Mouse (Mus musculus) midbrain, embryonic 15.5 days (tissue): ENCODE data around the gene Cep164. TPM values are rescaled to one million over a fixed set of nuclear protein-coding genes. Genes with fewer than 3 reads are reported as not detected.
A peak's percentile ranks its signal among the peaks of the same experiment; 100 is the strongest.

ENCODE experiments used
- ATAC-seq: fragments of 200-750 bp; cut with Nextera tagmentation; replicated peaks from 2 replicates; pipeline ENCODE4 v1.8.0; 2017; ENCODE audit warnings: moderate TSS enrichment
- H3K27ac ChIP-seq: fragments of 300-500 bp; sonication (generic); 2 replicates; pipeline ENCODE4 v1.5.1; 2015; ENCODE audit warnings: mild to moderate bottlenecking, inconsistent platforms
- H3K27me3 ChIP-seq: fragments of 300-500 bp; sonication (generic); replicated peaks from 2 replicates; pipeline ENCODE4 v1.6.1; 2015; ENCODE audit warnings: inconsistent platforms
- H3K36me3 ChIP-seq: fragments of 300-500 bp; sonication (generic); replicated peaks from 2 replicates; pipeline ENCODE4 v1.6.1; 2015; ENCODE audit warnings: inconsistent platforms
- H3K4me1 ChIP-seq: fragments of 300-500 bp; sonication (generic); 2 replicates; pipeline ENCODE4 v1.6.1; 2015; ENCODE audit warnings: inconsistent platforms
- H3K4me2 ChIP-seq: fragments of 300-500 bp; sonication (generic); 2 replicates; pipeline ENCODE4 v1.6.1; 2015; ENCODE audit warnings: inconsistent platforms, mild to moderate bottlenecking, moderate library complexity
- H3K4me3 ChIP-seq: fragments of 300-500 bp; sonication (generic); 2 replicates; pipeline ENCODE4 v1.5.1; 2015; ENCODE audit warnings: mild to moderate bottlenecking, inconsistent platforms
- H3K9ac ChIP-seq: fragments of 300-500 bp; sonication (generic); 2 replicates; pipeline ENCODE4 v1.6.1; 2015; ENCODE audit warnings: mild to moderate bottlenecking, inconsistent platforms
- H3K9me3 ChIP-seq: fragments of 300-500 bp; sonication (generic); 2 replicates; pipeline ENCODE4 v1.6.1; 2016; ENCODE audit warnings: inconsistent platforms
- WGBS: fragments of 180-500 bp; shearing (Covaris S2); methylation state at CpG from one replicate; pipeline ENCODE4 v1.1.7; 2015; ENCODE audit warnings: mixed read lengths; 5-methylcytosine and 5-hydroxymethylcytosine counted together
- polyA plus RNA-seq: library from polyadenylated mRNA; unstranded; fragments of >200 nt; fragmentation: Nextera tagmentation; extraction: Ambion mirVana; gene quantifications from 2 replicates; pipeline ENCODE4 v1.2.1, GENCODE M21; 2015

Cep164 gene
- polyA plus RNA-seq, 1 experiment from 2014 or later = 15.9 TPM

- WGBS = 95% methylated on average over 2 of the region's 2 CpGs
- Histone ChIP-seq H3K27ac (no peak overlapping the region), H3K4me1 (peaks cover 4% of the 10 kb centered on the region; the same call in 1 of the 2 replicates), H3K9me3 (no peaks in the 10 kb centered on the region), H3K4me3 (no peak overlapping the region), H3K4me2 (no peak overlapping the region), H3K27me3 (no peaks in the 10 kb centered on the region), H3K9ac (no peak overlapping the region), H3K36me3 (no peaks in the 10 kb centered on the region)
- no peak for ATAC-seq
Measured at GRCm38 (mm10) chr9:45832898-45833297, 4.4 kb upstream of the Cep164 start.

GRCm38 (mm10) chr9:45829107-45829506, 616 bp upstream of the Cep164 start:
- H3K9ac ChIP-seq = no peak overlapping the region
- peaks cover 10% of the 10 kb centered on the region for H3K4me1 ChIP-seq
- H3K4me3 ChIP-seq = peak overlapping the region; percentile 78
- no peaks in the 10 kb centered on the region for H3K9me3 ChIP-seq
- 28% methylated on average over 10 of the region's 10 CpGs for WGBS
- peak overlapping the region; percentile 53; the same call in 1 of the 2 replicates for H3K27ac ChIP-seq
- H3K36me3 ChIP-seq = no peaks in the 10 kb centered on the region
- peak; percentile 69 for ATAC-seq
- peak overlapping the region; percentile 90 for H3K4me2 ChIP-seq
- no peaks in the 10 kb centered on the region for H3K27me3 ChIP-seq

GRCm38 (mm10) chr9:45827663-45828290, 714 bp downstream of the Cep164 start:
- WGBS = 4% methylated on average over 23 of the region's 23 CpGs
- H3K9me3 ChIP-seq = no peaks in the 10 kb centered on the region

DNA sequence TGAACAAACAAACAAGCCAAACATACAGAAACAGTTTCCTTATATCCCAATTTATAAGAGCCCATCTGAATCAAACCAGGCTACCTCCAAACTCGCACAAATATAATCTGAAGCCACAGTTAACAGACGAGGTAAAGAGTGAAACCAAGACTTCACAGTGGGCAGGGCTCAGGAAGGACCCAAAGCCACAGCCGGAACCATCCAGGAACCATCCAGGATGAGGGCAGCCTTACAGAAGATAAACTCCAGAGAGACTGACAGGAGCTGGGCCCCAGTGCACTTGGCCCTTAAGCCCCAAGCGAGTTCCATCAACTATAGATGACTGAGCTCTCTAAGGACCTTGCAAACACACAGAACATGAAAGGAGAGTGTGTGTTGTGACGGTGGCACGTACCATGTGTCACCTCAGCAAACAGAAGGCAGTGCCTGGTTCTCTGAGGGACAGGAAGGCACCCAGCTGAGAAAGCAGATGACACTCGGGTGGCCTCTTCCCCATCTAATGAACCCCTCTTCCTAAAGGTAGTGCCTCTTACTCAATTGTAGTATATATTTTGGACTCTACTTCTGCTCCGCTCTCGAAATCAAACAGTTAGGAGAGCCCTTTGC, 10.0 kb downstream of the Cep164 start:
- Histone ChIP-seq H3K27ac (no peak overlapping the region), H3K4me1 (no peaks in the 10 kb centered on the region), H3K27me3 (no peaks in the 10 kb centered on the region), H3K36me3 (peaks cover 5% of the 10 kb centered on the region; the same call in 1 of the 2 replicates), H3K4me2 (no peak overlapping the region), H3K9ac (no peak overlapping the region), H3K4me3 (no peak overlapping the region), H3K9me3 (no peaks in the 10 kb centered on the region)
- WGBS = 87% methylated on average over 9 of the region's 9 CpGs
- ATAC-seq = no peak

More at GRCm38 (mm10) chr9:45827663-45828290, 714 bp downstream of the Cep164 start:
- Histone ChIP-seq H3K4me2 (peak overlapping the region; percentile 90), H3K27me3 (no peaks in the 10 kb centered on the region), H3K9ac (peak overlapping the region; percentile 56), H3K4me3 (peak overlapping the region; percentile 78), H3K36me3 (no peaks in the 10 kb centered on the region), H3K4me1 (peaks cover 10% of the 10 kb centered on the region), H3K27ac (peak overlapping the region; percentile 68)
- ATAC-seq = peak; percentile 55

GRCm38 (mm10) chr9:45815525-45815924, 13.0 kb downstream of the Cep164 start:
- Histone ChIP-seq H3K4me1 (no peaks in the 10 kb centered on the region), H3K27ac (no peak overlapping the region)

DNA sequence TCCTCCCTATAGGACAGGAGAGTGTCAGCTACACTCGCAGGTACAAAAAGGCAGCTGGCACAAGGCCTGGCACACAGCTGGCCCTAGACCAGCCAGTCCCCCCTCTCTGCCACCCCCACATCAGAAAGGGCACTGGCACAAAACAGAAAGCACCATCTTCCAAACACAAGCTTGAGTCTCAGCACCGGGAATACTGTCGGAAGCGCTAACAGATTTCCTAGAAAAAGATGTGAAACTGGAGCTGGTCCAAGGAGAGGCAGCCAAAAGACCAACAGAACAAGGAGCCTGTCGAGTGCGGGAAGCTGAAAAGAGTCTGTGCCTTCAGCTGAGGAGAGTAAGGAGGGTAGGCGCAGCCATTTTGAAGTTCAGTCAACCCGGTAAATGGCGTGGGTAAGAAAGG, 13.4 kb downstream of the Cep164 start:
- H3K4me3 ChIP-seq = no peak overlapping the region
- no peak overlapping the region for H3K27ac ChIP-seq
- H3K4me2 ChIP-seq = no peak overlapping the region
- no peaks in the 10 kb centered on the region for H3K9me3 ChIP-seq
- H3K27me3 ChIP-seq = no peaks in the 10 kb centered on the region
- ATAC-seq = no peak
- WGBS = 84% methylated on average over 9 of the region's 9 CpGs
- no peaks in the 10 kb centered on the region for H3K4me1 ChIP-seq
- H3K9ac ChIP-seq = no peak overlapping the region
- H3K36me3 ChIP-seq = no peaks in the 10 kb centered on the region; the same call in 1 of the 2 replicates

More at GRCm38 (mm10) chr9:45815525-45815924, 13.0 kb downstream of the Cep164 start:
- ATAC-seq = no peak
- no peak overlapping the region for H3K4me2 ChIP-seq
- no peaks in the 10 kb centered on the region; the same call in 1 of the 2 replicates for H3K36me3 ChIP-seq
- H3K27me3 ChIP-seq = no peaks in the 10 kb centered on the region
- WGBS = 89% methylated on average over 10 of the region's 10 CpGs
- no peak overlapping the region for H3K9ac ChIP-seq
- no peaks in the 10 kb centered on the region for H3K9me3 ChIP-seq
- H3K4me3 ChIP-seq = no peak overlapping the region

DNA sequence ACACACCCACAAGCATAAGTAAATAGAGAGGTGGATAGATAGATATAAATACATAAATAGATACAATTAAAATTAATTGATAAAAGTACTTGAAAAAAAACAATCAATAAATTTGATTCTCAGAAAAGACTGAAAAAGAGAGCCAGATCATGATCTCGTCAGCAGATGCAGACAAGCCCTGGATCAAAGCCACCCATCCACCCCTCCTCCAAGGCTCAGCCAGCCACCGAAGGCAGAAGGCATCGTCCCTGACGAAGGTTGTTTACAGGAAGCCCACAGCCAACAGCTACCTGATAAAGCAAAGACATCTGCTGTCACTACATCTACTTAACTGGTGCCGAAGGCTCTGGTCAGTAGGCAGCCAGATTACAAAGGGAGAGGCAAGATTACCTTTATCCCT, 16.5 kb downstream of the Cep164 start:
- no peak overlapping the region for H3K4me3 ChIP-seq
- H3K27ac ChIP-seq = no peak overlapping the region
- H3K9me3 ChIP-seq = no peaks in the 10 kb centered on the region
- ATAC-seq = no peak
- no peak overlapping the region for H3K4me2 ChIP-seq
- no peaks in the 10 kb centered on the region for H3K27me3 ChIP-seq
- no peak overlapping the region for H3K9ac ChIP-seq
- 72% methylated on average over 5 of the region's 5 CpGs for WGBS
- H3K4me1 ChIP-seq = no peaks in the 10 kb centered on the region
- no peaks in the 10 kb centered on the region; the same call in 1 of the 2 replicates for H3K36me3 ChIP-seq

GRCm38 (mm10) chr9:45807761-45808160, 20.7 kb downstream of the Cep164 start:
- no peak overlapping the region for H3K4me2 ChIP-seq
- 89% methylated on average over 8 of the region's 8 CpGs for WGBS
- 0 out of 2 replicates have a peak, but pooled peaks cover 3% of the 10 kb centered on the region for H3K36me3 ChIP-seq

GRCm38 (mm10) chr9:45807337-45807736, 21.2 kb downstream of the Cep164 start:
- Histone ChIP-seq H3K9ac (no peak overlapping the region), H3K4me2 (no peak overlapping the region), H3K4me1 (no peaks in the 10 kb centered on the region), H3K4me3 (no peak overlapping the region), H3K9me3 (no peaks in the 10 kb centered on the region), H3K27me3 (no peaks in the 10 kb centered on the region), H3K27ac (no peak overlapping the region), H3K36me3 (0 out of 2 replicates have a peak, but pooled peaks cover 3% of the 10 kb centered on the region)
- ATAC-seq = no peak
- WGBS = 90% methylated on average over 11 of the region's 11 CpGs

More at GRCm38 (mm10) chr9:45807761-45808160, 20.7 kb downstream of the Cep164 start:
- H3K9me3 ChIP-seq = no peaks in the 10 kb centered on the region
- no peaks in the 10 kb centered on the region for H3K27me3 ChIP-seq
- H3K9ac ChIP-seq = no peak overlapping the region
- no peak for ATAC-seq
- H3K4me1 ChIP-seq = no peaks in the 10 kb centered on the region
- H3K27ac ChIP-seq = no peak overlapping the region
- H3K4me3 ChIP-seq = no peak overlapping the region

- Histone ChIP-seq H3K4me1 (no peaks in the 10 kb centered on the region), H3K4me2 (no peak overlapping the region), H3K9ac (no peak overlapping the region), H3K4me3 (no peak overlapping the region), H3K27ac (no peak overlapping the region), H3K36me3 (0 out of 2 replicates have a peak, but pooled peaks cover 3% of the 10 kb centered on the region), H3K9me3 (no peaks in the 10 kb centered on the region), H3K27me3 (no peaks in the 10 kb centered on the region)
- WGBS = 94% methylated on average over 11 of the region's 11 CpGs
- no peak for ATAC-seq
Measured at GRCm38 (mm10) chr9:45806847-45807246, 21.6 kb downstream of the Cep164 start.

DNA sequence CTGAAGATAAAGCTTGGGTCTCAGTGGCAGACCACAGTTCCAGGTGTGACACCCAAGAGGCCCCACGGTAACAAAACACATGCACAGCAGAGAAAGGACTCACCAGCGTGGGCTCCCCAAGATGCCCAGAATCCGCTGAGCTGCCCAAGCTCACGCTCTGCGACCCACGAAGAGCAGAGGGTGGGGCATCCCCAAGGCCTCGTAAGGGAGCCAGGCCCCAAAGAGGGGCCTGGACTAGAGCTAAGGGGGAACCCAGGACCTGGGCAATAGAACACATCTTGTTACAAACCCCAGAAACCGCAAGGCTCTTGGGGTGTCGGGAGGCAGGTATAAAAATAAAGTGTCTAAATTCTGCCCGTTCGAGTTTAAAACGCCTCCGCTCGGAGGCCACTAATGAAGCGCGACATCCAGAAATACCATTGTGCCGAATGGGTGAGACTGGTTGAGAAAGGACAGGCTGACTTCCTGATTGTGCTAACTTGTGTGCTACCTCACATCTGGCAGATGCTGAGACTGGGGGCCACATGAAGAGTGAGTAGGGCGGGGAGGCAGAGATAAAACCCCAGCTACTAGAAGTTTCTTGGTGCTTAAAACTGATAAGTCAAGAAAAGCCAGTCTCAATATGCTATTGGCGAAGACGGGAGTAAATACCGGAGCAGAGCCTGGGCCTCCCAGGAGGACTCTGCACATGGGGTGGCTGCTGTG, 25.3 kb downstream of the Cep164 start:
- H3K36me3 ChIP-seq = 0 out of 2 replicates have a peak, but pooled peaks cover 4% of the 10 kb centered on the region
- no peak for ATAC-seq
- H3K4me3 ChIP-seq = no peak overlapping the region
- no peaks in the 10 kb centered on the region for H3K27me3 ChIP-seq
- no peak overlapping the region for H3K27ac ChIP-seq
- no peaks in the 10 kb centered on the region for H3K9me3 ChIP-seq
- WGBS = 77% methylated on average over 21 of the region's 21 CpGs
- H3K4me2 ChIP-seq = no peak overlapping the region
- H3K4me1 ChIP-seq = peaks cover 10% of the 10 kb centered on the region
- H3K9ac ChIP-seq = no peak overlapping the region

GRCm38 (mm10) chr9:45799402-45799801, 29.1 kb downstream of the Cep164 start:
- Histone ChIP-seq H3K9me3 (no peaks in the 10 kb centered on the region), H3K4me3 (no peak overlapping the region), H3K36me3 (0 out of 2 replicates have a peak, but pooled peaks cover 2% of the 10 kb centered on the region), H3K4me1 (peaks cover 16% of the 10 kb centered on the region), H3K9ac (no peak overlapping the region), H3K4me2 (no peak overlapping the region), H3K27ac (no peak overlapping the region), H3K27me3 (no peaks in the 10 kb centered on the region)
- WGBS = 84% methylated on average over 8 of the region's 8 CpGs
- ATAC-seq = no peak
